Mouse (Mus musculus) lung, postnatal 10 days (tissue): ENCODE data around the gene BC016579.

Source experiments
- DNase-seq: peaks from one replicate; pipeline ENCODE4 v3.0.0; 2021

Gene BC016579

GRCm38 (mm10) chr16:45653934-45654332 is at the start of gene BC016579:
TSS of gene BC016579 (minus strand) at chr16:45654068.
- peak; percentile 37 for DNase-seq

GRCm38 (mm10) chr16:45699301-45699700 is 45.4 kb upstream of the BC016579 start:
- no peak for DNase-seq

DNA sequence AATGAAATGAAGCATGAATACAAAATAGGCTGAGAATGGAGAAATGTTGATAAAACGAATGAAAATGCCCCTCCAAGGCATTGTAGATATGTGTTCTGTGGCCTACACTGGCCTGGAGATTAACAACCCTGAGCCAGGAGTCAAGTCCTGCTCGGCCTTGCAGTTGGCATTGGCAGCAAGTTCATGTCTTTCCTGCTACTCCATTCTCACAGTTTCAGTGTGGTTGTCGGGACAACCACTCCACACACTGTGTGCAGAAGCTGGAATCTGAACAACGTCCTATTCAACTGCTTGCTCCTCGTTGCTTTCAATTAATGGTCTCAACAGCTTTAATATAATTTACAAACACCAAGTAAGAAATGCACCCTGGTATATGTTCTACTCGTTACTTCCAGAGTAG is 44.1 kb upstream of the BC016579 start:
- DNase-seq: no peak

GRCm38 (mm10) chr16:45695445-45696160 is 41.7 kb upstream of the BC016579 start:
- DNase-seq: no peak

DNA sequence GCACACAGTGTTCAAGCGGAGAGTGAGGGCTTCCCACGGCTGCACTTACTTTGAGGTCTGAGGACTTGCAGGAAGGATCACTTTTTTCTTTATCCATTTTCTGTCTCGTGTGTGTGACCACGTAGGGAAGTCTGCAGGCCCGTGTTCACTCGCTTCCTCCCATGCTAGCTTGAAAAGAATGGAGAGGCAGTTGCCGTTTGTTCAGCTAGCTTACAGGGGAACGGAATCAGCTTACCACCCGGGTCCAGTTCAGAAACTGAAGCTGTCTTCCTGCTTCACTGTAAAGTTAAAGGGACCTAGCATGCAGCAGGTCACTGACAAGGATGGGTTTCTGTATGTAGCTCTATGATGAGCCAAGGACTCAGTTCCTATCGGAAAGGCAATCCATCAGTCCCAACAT is 39.7 kb upstream of the BC016579 start, which contains the start of gene Tmprss7:
Gene Tmprss7, minus strand, starts transcription at position 101 of the 400 bp plus-strand sequence.
- no peak for DNase-seq

GRCm38 (mm10) chr16:45692851-45693250 is 39.0 kb upstream of the BC016579 start:
- no peak for DNase-seq

- DNase-seq: peak; percentile 18
Observed at GRCm38 (mm10) chr16:45690178-45690577, 36.3 kb upstream of the BC016579 start.

DNA sequence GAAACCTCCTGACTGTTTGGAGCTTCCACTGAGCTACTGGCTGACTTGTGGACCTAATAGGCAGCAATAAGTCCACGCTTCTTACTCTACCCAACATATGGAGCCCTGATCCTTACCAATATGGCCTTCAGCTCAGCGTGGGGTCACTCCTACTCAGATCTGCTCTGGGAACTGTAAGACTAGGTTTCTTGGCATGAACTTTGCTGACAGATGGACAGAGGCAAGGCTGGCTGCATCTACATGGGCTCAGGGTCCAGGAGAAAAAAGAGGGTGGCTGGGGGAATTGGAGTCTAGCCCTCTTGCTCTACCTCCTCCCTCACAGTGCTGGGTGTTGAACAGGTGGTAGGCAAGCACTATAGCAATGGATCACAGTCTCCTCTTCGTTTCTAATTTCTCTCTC is 33.0 kb upstream of the BC016579 start:
- no peak for DNase-seq

- no peak for DNase-seq
Observed at GRCm38 (mm10) chr16:45685295-45685694, 31.4 kb upstream of the BC016579 start.

DNA sequence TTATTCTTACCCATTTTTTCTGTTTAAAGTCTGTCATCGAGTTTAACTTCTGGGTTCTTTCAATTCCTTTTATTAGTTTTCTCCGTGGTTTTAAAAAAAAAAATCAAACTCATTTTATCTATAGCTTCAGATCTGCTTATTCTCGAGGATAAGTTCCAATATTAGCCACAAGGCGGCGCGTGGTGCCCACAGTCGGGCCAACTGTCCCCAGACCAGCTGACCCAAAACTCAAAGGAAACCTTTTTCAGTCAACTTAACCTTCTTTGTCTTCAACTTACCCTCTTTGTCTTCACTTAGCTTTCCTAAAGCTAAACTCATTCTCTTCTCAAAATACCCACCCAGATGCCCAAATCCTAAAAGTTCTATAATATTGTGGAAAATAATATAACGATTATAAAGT is 30.9 kb upstream of the BC016579 start:
- DNase-seq: peak; percentile 82

- DNase-seq: peak; percentile 34
Observed at GRCm38 (mm10) chr16:45676462-45676861, 22.6 kb upstream of the BC016579 start.

- DNase-seq: no peak
Observed at GRCm38 (mm10) chr16:45670005-45670404, 16.1 kb upstream of the BC016579 start.

GRCm38 (mm10) chr16:45668178-45668577 is 14.3 kb upstream of the BC016579 start:
- DNase-seq: no peak

DNA sequence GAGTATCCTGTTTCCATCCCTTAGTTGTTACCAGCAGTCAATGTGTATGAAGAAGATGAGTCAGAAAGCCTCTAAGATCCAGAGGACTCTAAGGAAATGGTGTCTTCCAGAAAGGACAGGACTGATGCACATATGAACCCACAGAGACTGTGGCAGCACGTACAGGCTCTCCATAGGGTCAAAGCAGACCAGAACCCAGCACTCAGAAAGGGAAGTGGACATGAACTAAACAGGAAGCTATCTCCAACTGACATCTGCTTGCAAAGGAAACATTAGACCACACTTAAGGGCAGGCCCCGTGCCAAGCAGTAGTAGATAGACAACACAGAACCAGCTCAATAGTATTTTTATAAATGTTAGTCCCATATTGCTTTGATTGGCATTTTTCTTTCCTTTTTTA is 12.3 kb upstream of the BC016579 start:
- peak; percentile 22 for DNase-seq

GRCm38 (mm10) chr16:45662381-45662780 is 8.5 kb upstream of the BC016579 start:
- DNase-seq: no peak

DNA sequence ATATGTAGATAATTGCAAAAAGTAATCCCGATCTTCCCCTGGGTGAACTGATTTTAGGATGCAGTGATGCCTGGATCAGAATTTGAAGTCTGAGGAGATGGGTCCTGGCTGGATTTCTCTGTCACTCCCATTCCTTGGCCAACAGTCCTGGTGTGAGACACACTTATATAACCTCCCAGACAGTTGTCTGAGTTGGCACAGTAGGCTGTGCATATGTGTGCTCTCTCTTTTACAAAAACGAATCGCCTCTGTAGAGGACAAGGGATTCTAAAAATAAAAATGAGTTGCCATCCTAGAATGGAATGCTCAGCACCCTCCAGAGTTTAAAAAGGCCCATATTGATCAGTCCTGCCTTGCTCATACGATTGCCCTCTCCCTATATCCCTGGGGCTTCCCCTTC is 5.7 kb upstream of the BC016579 start:
- DNase-seq: no peak

DNA sequence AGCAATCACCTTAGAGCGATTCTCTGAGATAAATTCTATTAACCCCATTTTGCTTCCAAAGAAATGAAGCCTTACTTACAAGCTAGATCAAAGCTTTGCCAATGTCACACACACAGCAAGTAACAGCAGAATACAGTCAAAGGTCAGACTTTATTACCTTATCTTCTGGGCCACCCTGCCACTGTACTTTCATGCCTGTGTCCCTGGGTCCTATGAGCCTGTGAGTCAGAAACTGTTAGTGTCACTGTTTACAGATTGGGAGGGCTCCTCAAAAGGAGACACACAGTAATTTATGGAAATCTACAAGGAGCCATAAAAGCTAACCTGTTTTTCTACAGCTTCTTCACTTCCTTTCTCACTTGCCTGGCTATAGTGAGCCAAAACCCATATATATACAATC is 4.4 kb upstream of the BC016579 start:
- DNase-seq: no peak

- no peak for DNase-seq
Observed at GRCm38 (mm10) chr16:45657574-45658159, 3.8 kb upstream of the BC016579 start.

DNA sequence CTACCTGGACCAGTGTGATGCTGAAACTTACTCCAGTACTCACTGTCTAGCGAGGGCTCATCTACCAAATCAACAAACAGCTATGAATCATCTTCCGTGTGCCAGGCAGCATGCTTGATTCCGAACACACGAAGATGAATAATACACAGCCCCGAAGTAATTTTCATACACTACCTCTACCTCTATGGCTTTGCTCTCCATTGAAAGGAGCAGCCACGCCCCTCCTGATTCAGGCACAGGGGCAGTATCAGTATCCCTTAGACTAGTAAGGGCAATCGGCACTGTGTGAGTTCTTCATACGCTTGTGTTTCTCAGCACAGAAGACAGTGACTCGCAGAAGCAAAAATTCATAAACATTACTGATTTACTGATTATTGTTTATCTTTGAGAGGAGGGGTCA is 597 bp upstream of the BC016579 start:
- DNase-seq: no peak

DNA sequence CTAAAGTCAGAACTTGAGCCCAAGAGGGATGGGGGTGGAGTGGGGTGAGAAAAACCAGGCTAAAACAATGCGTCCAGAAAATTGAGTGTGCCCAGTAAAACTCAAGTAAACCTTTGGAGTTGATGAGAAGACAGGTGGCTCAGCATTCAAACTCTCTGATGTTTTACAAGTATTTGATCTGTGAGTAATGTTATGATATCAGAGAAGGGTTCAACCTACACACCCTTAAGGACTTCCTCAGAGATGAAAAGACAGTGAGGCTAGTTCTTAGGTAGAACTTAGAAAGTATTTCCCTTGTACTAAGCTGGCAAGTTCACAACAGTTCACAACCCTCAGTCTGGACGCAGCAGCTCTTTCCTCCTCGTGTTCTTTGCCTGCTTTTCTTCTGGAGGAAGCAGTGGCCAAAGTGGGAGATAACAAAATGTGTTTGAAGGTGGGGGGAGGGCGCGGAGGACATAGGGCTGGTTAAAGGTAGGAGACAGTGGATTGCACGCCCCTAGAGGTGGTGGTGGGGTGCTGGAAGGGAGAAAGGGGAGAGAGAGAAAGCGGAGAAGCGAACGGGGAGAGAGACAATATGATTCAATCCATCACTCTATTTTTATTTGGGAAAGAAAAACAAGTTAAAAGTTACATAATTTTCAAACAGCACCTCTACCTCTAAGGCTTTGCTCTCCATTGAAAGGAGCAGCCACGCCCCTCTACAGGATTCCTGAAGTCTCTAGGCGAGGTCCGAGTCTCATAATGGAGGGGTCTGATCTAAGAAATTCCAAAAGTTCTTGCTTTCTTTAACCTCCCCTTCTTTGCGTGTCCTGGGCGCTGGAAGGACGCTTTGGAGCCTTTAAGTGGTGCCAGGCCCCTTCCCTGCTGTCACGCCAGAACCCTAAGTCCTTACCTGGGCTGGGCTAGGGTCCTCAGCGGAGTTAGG is 597 bp downstream of the BC016579 start:
- DNase-seq: no peak

DNA sequence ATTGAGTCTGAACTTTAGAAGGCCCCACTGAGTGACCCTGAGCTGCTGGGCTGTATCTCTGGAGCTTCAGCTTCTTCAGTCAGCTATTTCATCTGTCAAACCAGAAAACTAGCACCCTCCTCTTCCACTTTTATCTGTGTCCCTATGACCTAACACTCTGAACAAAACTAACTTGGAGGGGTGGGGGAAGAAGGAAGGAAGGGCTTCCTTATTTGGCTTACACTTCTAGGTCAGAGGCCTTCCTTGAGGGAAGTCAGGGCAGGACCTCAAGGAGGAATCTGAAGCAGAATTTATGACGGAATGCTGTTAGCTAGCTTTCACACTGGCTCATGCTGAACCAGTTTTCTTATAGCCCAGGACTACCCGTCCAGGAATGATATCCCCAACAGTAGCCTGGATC is 2.4 kb downstream of the BC016579 start:
- no peak for DNase-seq

DNA sequence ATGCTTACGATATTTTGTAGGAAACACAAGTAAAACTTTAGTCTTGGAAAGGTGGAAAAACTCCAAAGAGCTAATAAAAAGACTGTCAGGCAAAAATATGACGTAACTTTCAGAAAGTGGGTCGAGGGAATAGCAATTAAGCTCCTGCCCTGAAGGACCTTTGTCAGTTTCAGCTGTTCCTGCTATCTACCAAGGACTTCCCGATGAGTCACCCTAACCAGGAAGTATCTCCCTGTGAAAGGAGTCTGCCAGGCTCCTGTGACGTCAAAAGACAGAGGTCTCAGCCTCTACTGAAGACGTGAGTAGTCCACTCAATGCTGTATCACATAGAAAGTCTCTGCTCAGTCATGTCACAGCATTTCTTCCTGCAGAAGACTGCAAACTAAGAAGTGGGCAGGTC is 9.5 kb downstream of the BC016579 start:
- peak; percentile 34 for DNase-seq

DNA sequence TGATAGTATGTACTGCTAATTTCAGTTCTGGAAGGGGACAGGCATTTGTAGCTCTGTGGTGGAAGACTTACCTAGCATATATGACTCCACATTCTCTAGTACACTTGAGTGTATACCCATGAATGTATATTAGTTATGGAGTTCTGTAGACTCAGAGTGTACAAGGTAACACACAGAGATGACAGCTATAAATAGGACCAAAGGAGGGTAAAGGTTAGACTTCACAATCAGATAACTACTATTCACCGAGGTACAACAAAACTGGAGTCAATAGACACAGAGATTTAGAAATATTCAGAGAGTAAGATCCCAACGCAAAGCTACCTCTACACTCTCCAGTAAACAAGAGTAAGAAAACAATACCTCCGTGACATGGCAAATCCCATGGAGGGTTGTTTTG is 9.9 kb downstream of the BC016579 start:
- DNase-seq: no peak

GRCm38 (mm10) chr16:45641301-45641700 is 12.6 kb downstream of the BC016579 start:
- no peak for DNase-seq
